Mouse (Mus musculus): Measurements from ENCODE around the gene Tra2a.

Tra2a gene

GRCm38 (mm10) chr6:49211596-49211995 is 52.2 kb downstream of the Tra2a start:
- no peak for DNase-seq (ENCODE audit: low read depth, low spot score)

GRCm38 (mm10) chr6:49209881-49210854 is 53.7 kb downstream of the Tra2a start:
- no peak for DNase-seq (ENCODE audit: low read depth, low spot score)

- DNase-seq (ENCODE audit: low read depth, low spot score), result no peak
Observed at GRCm38 (mm10) chr6:49208935-49209334, 54.9 kb downstream of the Tra2a start.

- DNase-seq (ENCODE audit: low read depth, low spot score), result no peak
Observed at GRCm38 (mm10) chr6:49208297-49208930, 55.4 kb downstream of the Tra2a start.

- DNase-seq (ENCODE audit: low read depth, low spot score), result no peak
Observed at GRCm38 (mm10) chr6:49206416-49206815, 57.4 kb downstream of the Tra2a start.

GRCm38 (mm10) chr6:49195188-49195587 is 68.6 kb downstream of the Tra2a start:
- DNase-seq (ENCODE audit: low read depth, low spot score), result no peak

GRCm38 (mm10) chr6:49194536-49194935 is 69.3 kb downstream of the Tra2a start:
- no peak for DNase-seq (ENCODE audit: low read depth, low spot score)

Data from embryo, embryonic 11.5 days (tissue).